Mouse (Mus musculus): ENCODE measurements around the gene Rad21l.

The Rad21l gene

DNA sequence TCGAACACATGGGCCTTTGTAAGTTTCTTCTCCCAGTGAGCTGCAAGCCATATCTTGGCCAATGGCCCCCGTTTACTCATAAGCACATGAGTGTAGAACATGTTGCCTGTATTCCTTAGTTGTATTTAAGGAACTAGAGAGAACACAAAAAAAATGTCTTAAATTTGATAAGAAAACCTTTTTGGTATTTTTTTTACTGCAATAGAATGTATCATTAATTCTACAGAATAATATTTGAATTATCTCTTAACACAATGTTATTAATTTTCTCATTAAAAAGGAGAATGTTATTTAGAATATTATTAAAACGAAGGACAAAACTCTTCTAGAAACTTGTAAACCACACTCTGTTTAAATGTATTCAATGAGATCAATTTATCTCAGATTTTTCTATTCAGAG lies at the start of gene Rad21l:
Gene Rad21l (minus strand): TSS at position 101 of the 400 bp plus-strand sequence.
- no peak for DNase-seq (ENCODE audit: inconsistent age in 2 of 2, low spot score in 1 of 2)

DNA sequence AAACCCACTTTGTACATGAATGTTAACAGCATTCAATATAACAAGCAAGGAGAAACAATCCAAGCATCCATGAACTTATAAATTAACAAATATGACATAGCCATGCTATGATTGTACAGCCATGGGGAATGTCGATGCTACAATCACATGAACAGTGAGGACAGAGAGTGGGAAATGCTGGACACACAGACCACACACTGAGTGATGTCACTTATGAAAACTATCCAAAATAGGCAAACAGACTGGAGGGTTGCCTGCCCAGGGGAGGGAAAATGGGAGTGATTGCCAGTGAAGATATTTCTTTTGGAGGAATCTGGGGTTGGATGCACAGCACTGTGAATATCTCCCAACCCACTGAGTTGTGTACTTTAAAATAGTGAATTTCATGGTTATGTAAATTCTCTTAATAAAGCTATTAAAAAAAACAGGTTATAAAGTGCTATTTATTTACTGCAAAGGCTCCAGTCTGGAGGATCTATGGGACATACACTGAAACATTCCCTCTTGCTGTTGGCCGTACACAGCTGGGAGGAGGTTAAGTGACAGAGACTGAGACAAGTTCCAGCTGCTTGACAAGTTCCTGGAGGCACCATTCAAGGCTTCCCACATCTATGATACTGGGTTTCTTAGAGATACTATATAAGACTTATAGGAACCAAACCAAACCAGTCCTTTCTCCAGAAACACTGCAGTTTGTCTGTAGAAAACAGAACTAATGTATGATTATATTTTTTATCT lies 48.2 kb upstream of the Rad21l start:
- DNase-seq (ENCODE audit: inconsistent age in 2 of 2, low spot score in 1 of 2): no peak

DNA sequence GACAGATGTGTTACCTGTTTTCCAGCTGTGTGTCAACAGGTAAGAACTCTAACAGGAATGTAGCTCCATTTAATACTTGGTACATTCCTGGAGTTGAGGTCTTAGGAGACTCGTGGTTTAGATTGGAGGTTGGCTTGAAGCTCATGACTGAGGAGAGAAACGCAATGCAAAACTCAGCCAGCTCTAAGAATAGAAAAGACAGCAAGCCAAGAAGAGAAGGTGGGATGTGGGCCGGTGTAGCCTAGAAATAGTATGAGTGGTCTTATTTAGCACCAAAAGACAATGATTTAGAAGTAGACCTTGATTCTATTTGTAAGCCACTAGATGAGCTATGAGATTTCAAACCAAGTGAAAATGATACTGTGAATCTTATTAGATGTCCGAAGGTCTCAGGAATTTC lies 47.2 kb upstream of the Rad21l start:
- DNase-seq (ENCODE audit: inconsistent age in 2 of 2, low spot score in 1 of 2): no peak

DNA sequence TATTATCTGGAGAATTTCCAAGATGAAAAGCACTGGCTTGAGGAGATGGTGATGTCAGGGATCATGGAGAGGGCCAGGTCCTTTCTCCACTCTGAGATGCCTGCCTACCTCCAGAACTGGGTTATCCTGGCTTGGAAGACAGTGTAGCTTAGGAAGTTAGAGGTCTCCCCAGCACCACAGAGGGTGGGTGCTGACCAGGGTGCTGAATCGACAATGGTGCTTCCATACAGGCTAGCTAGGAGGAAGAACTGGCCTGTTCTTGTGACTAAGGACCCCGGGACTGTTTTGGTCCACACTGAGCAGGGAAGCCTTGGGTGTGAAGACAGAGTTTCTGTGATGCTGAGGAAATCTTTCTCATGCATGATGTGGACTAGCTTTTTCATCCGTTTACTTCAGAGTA lies 44.3 kb upstream of the Rad21l start:
- DNase-seq (ENCODE audit: inconsistent age in 2 of 2, low spot score in 1 of 2): peak; percentile 11 to 53

DNA sequence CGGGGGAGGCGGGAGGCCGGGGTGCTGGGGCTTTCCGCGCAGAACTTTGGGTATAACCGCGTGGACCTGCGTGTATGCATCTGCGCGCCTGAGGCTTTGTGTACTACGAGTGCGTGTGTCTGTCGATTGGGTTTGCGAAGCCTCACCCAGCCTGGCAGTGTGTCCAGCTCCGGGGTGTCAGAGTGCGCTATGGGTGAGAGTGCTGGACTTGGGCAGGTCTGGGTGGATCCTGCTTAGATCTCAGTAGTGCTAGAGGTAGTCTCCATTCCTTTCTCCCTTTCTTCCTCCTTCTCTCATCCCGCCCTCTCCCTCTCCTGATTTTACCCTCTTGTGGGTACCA lies 34.5 kb upstream of the Rad21l start:
- DNase-seq (ENCODE audit: inconsistent age in 2 of 2, low spot score in 1 of 2): no peak

DNA sequence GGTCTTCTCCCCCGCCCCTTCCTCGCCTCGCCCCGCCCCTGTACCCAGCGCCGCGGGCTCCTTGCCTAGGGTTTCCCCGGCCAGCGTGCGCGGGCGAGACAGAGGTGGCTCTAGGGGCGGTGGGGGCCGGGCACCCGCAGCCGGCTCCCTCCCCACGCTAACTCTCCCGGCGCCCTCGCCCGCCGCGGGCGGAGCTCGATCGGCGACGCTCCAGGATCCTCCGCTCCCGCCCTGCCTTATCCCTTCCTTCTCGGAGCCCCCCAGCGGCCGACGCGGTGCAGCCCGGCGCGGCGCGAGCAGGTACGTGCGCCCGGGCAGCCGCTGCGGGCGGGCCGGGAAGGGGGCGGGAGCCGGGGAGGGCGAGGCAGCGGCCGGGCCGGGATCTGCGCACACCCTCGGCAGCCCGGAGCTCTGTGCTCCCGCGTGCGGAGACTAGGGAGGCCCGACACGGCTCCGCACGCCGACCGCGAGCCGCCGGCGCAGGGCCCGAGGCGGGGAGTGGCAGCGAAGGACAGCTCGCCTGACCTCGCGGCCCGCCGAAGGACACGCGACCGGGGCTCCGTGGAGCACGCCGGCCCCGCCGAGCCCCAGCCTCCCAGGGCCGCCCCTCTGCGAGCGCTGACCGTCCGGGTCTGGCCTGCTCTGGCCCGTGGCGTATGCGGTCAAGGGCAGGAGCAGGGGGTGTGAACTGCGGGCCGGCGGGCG lies 34.0 kb upstream of the Rad21l start:
- DNase-seq (ENCODE audit: inconsistent age in 2 of 2, low spot score in 1 of 2): peak; percentile 55 to 82

DNA sequence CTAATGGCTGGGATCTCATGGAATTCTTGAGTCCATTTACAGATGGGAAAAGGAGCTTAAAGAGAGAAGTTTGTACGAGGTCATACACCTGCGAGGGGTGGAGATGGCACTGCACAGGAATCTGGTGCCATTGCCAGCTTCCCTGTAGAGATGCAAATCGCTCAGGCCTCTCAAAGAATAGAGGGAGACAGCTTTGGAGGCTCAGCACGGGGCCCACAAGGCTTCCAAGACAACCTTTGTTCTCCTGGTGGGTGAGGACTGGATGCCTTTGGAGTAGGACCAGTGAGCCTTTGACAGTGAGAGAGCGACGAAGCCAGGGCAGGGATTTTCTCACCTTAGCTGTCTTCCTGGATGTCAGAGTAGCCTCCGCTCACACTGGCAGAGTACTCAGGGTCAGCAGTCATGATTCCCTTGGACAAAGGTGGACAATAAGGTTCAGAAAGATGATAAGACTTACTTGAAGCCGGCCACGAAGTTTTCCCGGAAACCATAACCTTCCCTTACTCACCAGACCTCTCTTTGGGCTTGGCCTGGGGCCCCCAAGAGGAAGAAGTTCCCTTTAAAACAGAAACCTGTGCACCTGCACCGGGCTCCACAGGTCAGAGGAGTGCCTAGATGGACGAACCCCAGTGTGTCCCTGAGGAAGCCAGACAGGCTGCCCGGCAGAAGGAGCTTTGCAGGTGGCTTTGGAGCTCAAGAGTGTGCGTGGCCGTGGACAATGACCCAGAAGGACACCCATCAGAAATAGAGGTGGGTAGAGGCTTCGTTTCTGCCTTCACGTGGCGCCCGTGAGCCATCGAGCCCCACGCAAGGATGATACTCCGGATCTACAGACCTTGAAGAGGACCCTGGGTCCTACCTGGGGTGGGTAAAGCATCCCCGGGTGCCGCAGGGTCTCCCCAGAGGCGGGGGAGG lies 33.2 kb upstream of the Rad21l start, which contains the start of gene Tmem74b:
Gene Tmem74b (plus strand): TSS at position 778 of the 915 bp plus-strand sequence.
- no peak for DNase-seq (ENCODE audit: inconsistent age in 2 of 2, low spot score in 1 of 2)

DNA sequence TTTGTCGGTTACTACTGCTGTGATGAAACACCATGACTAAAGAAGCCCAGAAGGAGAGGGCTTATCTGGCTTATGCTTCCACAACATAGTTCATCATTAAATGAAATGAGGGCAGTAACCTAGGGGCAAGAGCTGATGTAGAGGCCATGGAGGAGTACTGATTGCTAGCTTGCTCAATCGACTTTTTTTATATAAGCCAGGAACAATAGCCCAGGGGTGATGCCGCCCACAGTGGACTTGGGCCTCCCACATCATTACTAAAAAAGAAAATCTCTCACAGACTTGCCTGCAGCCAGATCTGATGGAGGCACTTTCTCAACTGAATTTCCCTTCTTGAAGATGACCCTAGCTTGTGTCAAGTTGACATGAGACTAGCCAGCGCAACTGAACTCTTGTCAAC lies 14.6 kb upstream of the Rad21l start:
- DNase-seq (ENCODE audit: inconsistent age in 2 of 2, low spot score in 1 of 2): no peak

DNA sequence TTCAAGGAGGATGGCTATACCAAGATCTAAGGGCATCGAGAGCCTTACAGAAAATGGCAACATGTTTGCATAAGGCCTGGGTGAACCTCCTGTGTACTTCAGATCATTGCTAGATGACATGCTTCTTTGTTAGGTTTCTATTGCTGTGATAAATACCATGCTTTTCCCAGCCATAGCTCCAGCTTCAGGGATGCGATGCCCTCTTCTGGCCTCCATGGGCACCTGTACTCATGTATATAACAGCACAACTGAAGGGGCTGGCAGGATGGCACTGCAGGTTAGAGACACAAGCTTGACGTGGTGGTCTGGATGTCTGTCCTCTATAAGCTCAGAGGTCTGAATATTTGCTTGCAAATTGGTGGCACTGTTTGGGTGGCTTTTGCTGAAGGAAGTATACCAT lies 14.0 kb upstream of the Rad21l start:
- DNase-seq (ENCODE audit: inconsistent age in 2 of 2, low spot score in 1 of 2): peak; percentile 23 to 52

DNA sequence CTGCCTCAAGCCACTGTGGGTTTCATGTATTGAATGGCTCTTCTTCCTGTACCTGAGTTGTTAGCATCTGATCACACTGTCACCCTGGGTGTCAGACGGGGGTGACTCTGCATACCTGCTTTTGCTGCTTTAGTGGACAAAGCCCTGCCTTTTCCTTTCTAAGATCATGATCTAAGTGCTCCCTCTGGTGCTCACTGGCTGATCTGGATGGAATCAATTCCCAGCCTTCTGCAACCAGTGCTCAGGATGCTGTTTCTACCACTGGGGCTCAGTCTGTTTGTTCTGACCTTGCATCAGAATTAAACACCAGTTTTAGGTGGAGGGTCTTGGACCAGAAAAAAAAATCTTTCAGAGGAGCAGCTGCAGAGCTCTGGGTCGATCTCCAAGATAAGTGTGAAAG lies 7.9 kb upstream of the Rad21l start:
- peak in 1 of 2 experiments; percentile 36 for DNase-seq (ENCODE audit: inconsistent age in 2 of 2, low spot score in 1 of 2)

DNA sequence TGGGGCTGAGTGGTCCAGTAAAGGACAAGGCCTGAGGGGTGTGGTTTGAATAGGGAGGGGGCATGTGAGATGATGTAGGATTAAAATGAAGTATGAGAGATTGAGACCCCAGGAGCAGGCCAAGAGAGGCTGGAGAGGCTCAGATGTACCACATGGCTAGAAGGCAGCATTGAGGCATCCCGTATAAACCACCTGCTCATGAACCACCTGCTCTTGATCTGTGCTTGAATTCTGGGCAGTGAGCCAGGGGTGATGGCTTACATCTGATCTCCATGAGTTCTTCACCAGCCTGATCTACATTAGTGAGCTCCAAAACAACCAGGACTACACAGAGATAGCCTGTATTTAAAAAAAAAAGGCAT lies 2.6 kb upstream of the Rad21l start:
- no peak for DNase-seq (ENCODE audit: inconsistent age in 2 of 2, low spot score in 1 of 2)

DNA sequence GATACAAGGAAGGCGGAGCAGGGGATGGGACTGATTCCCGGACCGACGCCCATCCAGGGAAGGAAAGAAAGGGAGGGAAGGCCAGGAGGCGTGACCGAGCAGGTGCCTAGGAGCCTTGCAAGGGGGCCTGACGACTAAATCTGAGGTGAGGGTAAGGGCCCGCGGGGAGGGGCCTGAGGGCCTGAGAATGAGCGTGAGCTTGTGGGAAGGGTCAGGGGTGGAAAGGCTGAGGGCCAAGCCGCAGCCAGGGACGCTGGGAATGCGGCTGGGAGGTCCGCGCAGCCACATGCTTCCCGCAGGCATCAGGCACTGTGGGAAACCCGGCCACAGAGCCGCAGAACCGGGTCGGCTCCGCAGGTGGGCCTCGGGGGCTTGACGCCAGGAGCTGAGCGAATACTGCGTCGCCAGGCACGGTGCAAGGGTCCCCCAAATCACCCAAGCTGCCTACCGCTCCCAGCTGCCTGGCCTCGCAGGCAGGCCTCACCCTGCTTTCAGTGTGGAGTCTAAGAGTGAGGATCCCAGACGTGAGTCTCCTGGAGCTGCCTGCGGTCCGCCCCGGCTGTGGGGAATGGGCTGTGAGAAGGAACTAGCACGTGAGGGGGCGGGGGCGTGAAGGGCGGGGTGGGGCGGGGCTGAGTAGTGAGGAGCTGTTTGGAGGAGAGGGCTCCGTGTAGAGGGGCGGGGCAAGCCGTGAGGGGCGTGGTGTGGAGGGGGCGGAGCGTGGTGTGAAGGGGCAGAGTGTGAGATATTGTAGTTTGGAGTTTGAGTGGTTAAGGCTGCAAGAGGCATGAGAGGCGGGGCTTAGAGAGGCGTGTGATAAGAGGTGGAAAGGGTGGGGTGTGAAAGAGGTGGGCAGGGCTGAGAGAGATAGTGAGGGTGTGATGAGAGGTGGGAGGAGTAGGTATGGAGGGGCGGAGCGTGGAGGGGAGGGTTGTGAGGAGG lies 2.0 kb upstream of the Rad21l start:
- DNase-seq (ENCODE audit: inconsistent age in 2 of 2, low spot score in 1 of 2): no peak

DNA sequence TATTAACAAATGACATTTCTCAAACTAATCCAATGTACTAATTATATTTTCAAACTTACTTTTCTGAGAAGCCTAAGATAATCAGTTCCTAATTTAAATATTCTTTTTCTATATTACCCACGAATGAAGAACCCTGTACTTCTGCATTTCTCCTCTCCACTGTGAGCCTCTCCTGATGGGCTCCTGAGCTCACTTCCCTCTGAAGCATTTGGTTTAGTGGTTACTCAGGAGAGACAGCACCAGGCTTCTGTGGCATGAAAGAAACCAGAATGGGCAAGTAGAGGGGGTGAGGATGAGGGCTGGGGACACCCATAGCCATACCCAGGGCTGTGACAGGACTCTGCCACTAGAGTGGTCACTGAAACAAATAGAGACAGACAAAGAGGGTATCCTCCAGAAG lies 16.3 kb downstream of the Rad21l start:
- DNase-seq (ENCODE audit: inconsistent age in 2 of 2, low spot score in 1 of 2): no peak

DNA sequence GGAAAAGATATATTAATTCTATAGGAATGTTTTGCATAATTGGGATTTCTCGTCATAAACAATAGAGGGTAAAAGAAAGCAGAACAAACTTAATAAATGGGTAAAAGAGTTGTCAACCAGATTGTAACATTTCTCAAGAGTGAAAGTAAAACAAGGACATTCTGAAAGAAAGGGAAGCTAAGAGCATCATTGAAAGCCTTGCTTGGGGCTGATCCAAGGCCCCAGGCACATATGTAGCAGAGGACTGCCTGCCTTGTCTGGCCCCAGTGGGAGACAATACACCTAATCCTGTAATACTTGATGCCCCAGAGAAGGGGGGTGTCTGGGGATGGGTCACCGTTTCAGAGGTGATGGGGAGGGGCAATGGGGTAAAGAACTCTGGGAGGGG lies 32.3 kb downstream of the Rad21l start:
- no peak for DNase-seq (ENCODE audit: inconsistent age in 2 of 2, low spot score in 1 of 2)

DNA sequence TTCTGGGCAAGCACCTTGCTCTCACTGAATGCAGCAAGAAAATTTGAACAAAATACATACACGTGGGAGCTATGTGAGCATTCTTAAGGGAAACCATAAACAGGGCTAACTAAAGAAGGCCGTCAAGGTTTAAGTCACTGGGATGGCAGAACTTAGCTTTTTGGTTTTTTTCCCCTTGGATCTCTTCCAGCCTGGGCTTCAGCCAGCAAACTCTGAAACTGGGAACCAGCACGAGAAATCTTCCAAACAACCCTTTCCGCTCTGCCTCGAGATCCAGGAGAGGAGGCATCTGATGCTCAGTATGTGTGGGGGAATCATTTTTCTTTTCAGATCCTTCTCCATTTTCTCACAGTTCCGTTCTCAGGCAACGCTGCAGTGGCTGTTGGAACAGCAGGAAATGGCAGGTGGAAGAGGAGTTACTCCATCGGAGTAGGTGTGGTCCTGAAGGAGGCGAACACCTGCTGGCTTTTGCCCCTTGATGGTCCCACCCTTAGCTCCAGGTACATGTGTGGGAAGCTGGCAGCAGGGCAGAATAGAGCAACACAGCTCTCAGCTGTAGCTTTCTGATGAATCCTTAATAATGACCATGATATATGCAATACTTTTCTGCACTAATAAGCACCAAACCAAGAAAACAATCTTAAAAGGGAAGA lies 32.8 kb downstream of the Rad21l start:
- peak in 1 of 2 experiments; percentile 40 for DNase-seq (ENCODE audit: inconsistent age in 2 of 2, low spot score in 1 of 2)

DNA sequence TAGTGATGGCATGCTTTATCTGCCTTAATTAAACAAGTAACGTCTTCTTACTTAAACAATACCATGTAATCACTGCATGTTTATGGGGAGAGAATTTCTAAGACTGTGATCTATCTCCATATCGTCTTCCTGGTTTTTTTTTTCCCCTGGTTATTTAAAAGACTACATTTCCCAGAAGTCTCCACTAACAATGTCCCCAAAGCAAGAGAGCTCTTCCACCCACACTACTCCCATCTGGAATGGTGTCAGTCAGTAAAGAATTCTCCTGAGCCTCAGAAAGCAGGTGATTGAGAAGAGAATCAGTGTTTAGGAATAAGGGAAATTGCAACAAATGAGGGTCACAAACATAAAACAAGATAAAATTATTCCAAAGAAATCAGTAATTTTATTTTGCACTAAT lies 33.4 kb downstream of the Rad21l start:
- no peak for DNase-seq (ENCODE audit: inconsistent age in 2 of 2, low spot score in 1 of 2)

DNA sequence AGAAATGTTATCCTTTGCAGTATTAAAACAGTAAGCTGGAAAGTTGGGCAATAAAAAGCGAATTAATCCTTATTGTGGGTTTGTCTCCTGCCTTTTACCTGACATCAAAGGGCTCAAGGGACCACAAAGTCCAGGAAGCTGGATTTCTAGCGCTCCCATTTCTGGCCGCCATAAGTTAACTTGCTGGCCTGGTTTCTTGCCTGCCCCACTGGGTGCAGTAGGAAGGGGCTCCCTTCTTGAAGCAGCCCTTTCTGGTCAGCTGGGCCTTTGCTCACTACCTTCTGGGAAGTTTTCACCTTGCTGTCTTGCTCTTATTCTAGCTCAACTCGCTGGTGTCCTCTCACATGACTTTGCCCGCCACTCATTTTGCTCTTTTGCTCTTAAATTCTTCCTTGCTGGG lies 35.4 kb downstream of the Rad21l start:
- DNase-seq (ENCODE audit: inconsistent age in 2 of 2, low spot score in 1 of 2): no peak

DNA sequence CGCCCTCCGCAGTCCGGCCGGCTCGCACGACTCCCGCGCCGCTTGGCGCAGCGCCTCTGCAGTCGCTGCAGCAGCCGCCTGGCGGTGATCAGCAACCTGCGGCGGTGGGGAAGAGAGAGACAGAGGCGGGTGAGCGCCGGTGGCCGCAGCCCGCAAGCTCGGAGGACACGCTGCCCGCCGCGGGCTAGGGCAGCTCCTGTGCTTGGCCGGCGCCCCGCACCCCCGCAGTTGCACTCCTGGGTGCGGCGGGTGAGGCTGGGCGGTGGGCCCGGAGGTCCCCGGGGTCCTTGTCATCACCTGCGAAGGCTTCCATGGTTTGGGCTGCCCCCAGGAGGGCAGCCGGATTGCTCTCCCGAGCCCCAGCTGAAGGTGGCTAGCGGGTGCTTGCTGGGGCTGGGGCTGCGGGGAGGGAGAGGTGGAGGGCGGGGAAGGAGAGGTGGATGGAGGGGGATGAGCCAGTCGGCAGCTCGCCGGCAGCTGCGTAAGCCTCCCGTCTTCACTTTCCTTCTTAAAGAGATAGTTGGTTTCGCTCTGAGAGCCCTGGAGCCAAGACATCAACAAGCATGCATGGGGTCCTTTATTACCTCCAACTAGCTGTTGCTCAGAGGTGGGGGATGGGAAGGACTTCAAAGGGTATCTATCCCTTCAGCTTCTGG lies 36.0 kb downstream of the Rad21l start, which contains the start of gene Snph:
Gene Snph (minus strand): TSS at position 435 of the 656 bp plus-strand sequence.
- peak; percentile 82 to 91 for DNase-seq (ENCODE audit: inconsistent age in 2 of 2, low spot score in 1 of 2)

DNA sequence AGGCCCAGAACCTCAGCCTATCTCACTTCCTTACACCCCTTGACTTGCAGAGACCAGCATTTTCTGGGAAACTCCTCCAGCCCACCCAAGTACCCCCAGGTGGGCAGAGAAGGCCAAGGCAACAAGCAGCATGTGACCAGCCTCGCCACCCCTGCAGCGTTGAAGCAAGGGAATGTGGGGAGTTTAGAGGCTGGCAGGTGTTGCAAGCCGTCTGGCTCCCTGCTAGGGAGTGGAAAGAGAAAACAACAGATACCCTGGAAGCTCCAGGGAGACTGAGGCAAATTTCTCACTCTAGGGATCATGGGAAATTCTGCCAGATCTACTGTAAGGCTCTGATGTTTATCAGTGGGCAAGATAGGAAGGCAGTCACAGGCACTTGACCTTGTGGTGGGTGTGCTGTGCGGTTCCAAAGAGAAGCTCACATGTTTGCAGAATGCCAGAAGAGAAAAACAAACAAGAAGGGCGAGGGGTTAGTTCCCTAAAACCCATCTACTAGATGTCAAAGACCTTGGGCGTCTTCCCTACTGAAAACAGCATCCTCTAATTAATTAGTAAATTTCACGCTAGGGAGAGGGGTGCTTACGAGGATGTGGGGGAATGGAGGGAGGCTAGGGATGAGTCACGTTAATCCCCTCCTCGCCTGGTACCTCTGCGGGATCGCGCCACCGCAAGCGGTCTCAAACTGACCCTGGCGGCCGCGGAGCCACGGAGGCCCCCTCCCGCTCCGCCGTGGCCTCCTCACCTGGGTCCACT lies 36.8 kb downstream of the Rad21l start:
- peak in 1 of 2 experiments; percentile 45 for DNase-seq (ENCODE audit: inconsistent age in 2 of 2, low spot score in 1 of 2)

Data from adrenal gland, adult (tissue).